Mouse (Mus musculus) stomach, embryonic 15.5 days (tissue): Measurements from ENCODE around the gene Agap1. TPM values are rescaled to one million over a fixed set of nuclear protein-coding genes. Genes with fewer than 3 reads are reported as not detected.

ENCODE experiments used
- ATAC-seq: fragments of 200-750 bp; cut with Nextera tagmentation; 2 replicates; pipeline ENCODE4 v1.8.0; 2017; ENCODE audit warnings: low read depth, moderate number of reproducible peaks, moderate TSS enrichment; ENCODE audit not compliant: insufficient read depth, low FRiP score
- H3K27ac ChIP-seq: fragments of 300-500 bp; sonication (generic); 2 replicates; pipeline ENCODE4 v1.5.1; 2015; ENCODE audit warnings: mild to moderate bottlenecking, inconsistent platforms
- H3K27me3 ChIP-seq: fragments of 300-500 bp; sonication (generic); replicated peaks from 2 replicates; pipeline ENCODE4 v1.6.1; 2015; ENCODE audit warnings: inconsistent platforms
- H3K36me3 ChIP-seq: fragments of 300-500 bp; sonication (generic); 2 replicates; pipeline ENCODE4 v1.6.1; 2015; ENCODE audit warnings: inconsistent platforms
- H3K4me1 ChIP-seq: fragments of 300-500 bp; sonication (generic); 2 replicates; pipeline ENCODE4 v1.6.1; 2015; ENCODE audit warnings: inconsistent platforms
- H3K4me2 ChIP-seq: fragments of 300-500 bp; sonication (generic); 2 replicates; pipeline ENCODE4 v1.6.1; 2015; ENCODE audit warnings: mild to moderate bottlenecking, inconsistent platforms
- H3K4me3 ChIP-seq: fragments of 300-500 bp; sonication (generic); replicated peaks from 2 replicates; pipeline ENCODE4 v1.5.1; 2015; ENCODE audit warnings: inconsistent platforms
- H3K9ac ChIP-seq: fragments of 300-500 bp; sonication (generic); 2 replicates; pipeline ENCODE4 v1.6.1; 2015; ENCODE audit warnings: inconsistent platforms
- H3K9me3 ChIP-seq: fragments of 300-500 bp; sonication (generic); 2 replicates; pipeline ENCODE4 v1.6.1; 2016; ENCODE audit warnings: inconsistent platforms
- WGBS: fragments of 180-500 bp; shearing (Covaris S2); methylation state at CpG from one replicate; pipeline ENCODE4 v1.1.7; 2015; 5-methylcytosine and 5-hydroxymethylcytosine counted together
- polyA plus RNA-seq: library from polyadenylated mRNA; unstranded; fragments of >200 nt; fragmentation: Nextera tagmentation; extraction: Ambion mirVana; gene quantifications from 2 replicates; pipeline ENCODE4 v1.2.1, GENCODE M21; 2015

Agap1 gene
- polyA plus RNA-seq, 1 experiment from 2014 or later: 9.3 TPM

GRCm38 (mm10) chr1:89827051-89827450 is 372.4 kb downstream of the Agap1 start:
- Histone ChIP-seq H3K9me3 (no peaks in the 10 kb centered on the region), H3K4me3 (no peak overlapping the region), H3K4me1 (no peaks in the 10 kb centered on the region), H3K4me2 (no peak overlapping the region), H3K36me3 (no peaks in the 10 kb centered on the region), H3K27me3 (no peaks in the 10 kb centered on the region), H3K9ac (no peak overlapping the region), H3K27ac (no peak overlapping the region)
- ATAC-seq: no peak
- 42% methylated on average over 3 of the region's 3 CpGs for WGBS

GRCm38 (mm10) chr1:89831095-89831494 is 376.5 kb downstream of the Agap1 start:
- no peak for ATAC-seq
- 58% methylated on average over 1 of the region's 1 CpGs for WGBS
- H3K27ac ChIP-seq: no peak overlapping the region
- no peak overlapping the region for H3K4me3 ChIP-seq
- no peak overlapping the region for H3K4me2 ChIP-seq
- H3K9me3 ChIP-seq: no peaks in the 10 kb centered on the region
- no peaks in the 10 kb centered on the region for H3K27me3 ChIP-seq
- H3K36me3 ChIP-seq: no peaks in the 10 kb centered on the region
- H3K4me1 ChIP-seq: no peaks in the 10 kb centered on the region
- H3K9ac ChIP-seq: no peak overlapping the region

- Histone ChIP-seq H3K4me3 (no peak overlapping the region), H3K36me3 (peaks cover 7% of the 10 kb centered on the region; the same call in 1 of the 2 replicates), H3K27me3 (no peaks in the 10 kb centered on the region), H3K27ac (no peak overlapping the region), H3K9ac (no peak overlapping the region), H3K4me2 (no peak overlapping the region), H3K4me1 (no peaks in the 10 kb centered on the region; the same call in 1 of the 2 replicates), H3K9me3 (no peaks in the 10 kb centered on the region)
- WGBS: 71% methylated on average over 9 of the region's 9 CpGs
- no peak for ATAC-seq
Observed at GRCm38 (mm10) chr1:89844064-89844463, 389.5 kb downstream of the Agap1 start.

GRCm38 (mm10) chr1:89845487-89845886 is 390.9 kb downstream of the Agap1 start:
- Histone ChIP-seq H3K4me2 (no peak overlapping the region), H3K4me3 (no peak overlapping the region), H3K27ac (no peak overlapping the region), H3K9ac (no peak overlapping the region), H3K4me1 (no peaks in the 10 kb centered on the region; the same call in 1 of the 2 replicates), H3K9me3 (no peaks in the 10 kb centered on the region), H3K27me3 (no peaks in the 10 kb centered on the region), H3K36me3 (peaks cover 6% of the 10 kb centered on the region; the same call in 1 of the 2 replicates)
- 83% methylated on average over 4 of the region's 4 CpGs for WGBS
- no peak for ATAC-seq

- no peaks in the 10 kb centered on the region for H3K9me3 ChIP-seq
- no peak overlapping the region for H3K4me2 ChIP-seq
- H3K27ac ChIP-seq: no peak overlapping the region
- WGBS: 74% methylated on average over 9 of the region's 9 CpGs
- no peak for ATAC-seq
- H3K36me3 ChIP-seq: peaks cover 6% of the 10 kb centered on the region; the same call in 1 of the 2 replicates
- H3K4me1 ChIP-seq: no peaks in the 10 kb centered on the region; the same call in 1 of the 2 replicates
- H3K4me3 ChIP-seq: no peak overlapping the region
- H3K9ac ChIP-seq: no peak overlapping the region
- no peaks in the 10 kb centered on the region for H3K27me3 ChIP-seq
Observed at GRCm38 (mm10) chr1:89846148-89846547, 391.5 kb downstream of the Agap1 start.

GRCm38 (mm10) chr1:89848356-89849039 is 393.9 kb downstream of the Agap1 start:
- WGBS: 70% methylated on average over 17 of the region's 17 CpGs
- H3K9me3 ChIP-seq: no peaks in the 10 kb centered on the region
- ATAC-seq: no peak
- no peaks in the 10 kb centered on the region; the same call in 1 of the 2 replicates for H3K4me1 ChIP-seq
- no peak overlapping the region for H3K4me3 ChIP-seq
- H3K27me3 ChIP-seq: no peaks in the 10 kb centered on the region
- no peak overlapping the region for H3K27ac ChIP-seq
- H3K36me3 ChIP-seq: 0 out of 2 replicates have a peak, but pooled peaks cover 2% of the 10 kb centered on the region
- no peak overlapping the region for H3K4me2 ChIP-seq
- H3K9ac ChIP-seq: no peak overlapping the region

- 0 out of 2 replicates have a peak, but pooled peaks cover 2% of the 10 kb centered on the region for H3K36me3 ChIP-seq
- H3K9me3 ChIP-seq: no peaks in the 10 kb centered on the region
- no peaks in the 10 kb centered on the region; the same call in 1 of the 2 replicates for H3K4me1 ChIP-seq
- H3K4me2 ChIP-seq: no peak overlapping the region
- H3K9ac ChIP-seq: no peak overlapping the region
- 51% methylated on average over 23 of the region's 23 CpGs for WGBS
- no peak overlapping the region for H3K4me3 ChIP-seq
- no peaks in the 10 kb centered on the region for H3K27me3 ChIP-seq
- no peak overlapping the region for H3K27ac ChIP-seq
- no peak for ATAC-seq
Observed at GRCm38 (mm10) chr1:89849151-89849860, 394.7 kb downstream of the Agap1 start.

GRCm38 (mm10) chr1:89849861-89850230 is 395.2 kb downstream of the Agap1 start:
- no peaks in the 10 kb centered on the region; the same call in 1 of the 2 replicates for H3K4me1 ChIP-seq
- H3K4me2 ChIP-seq: no peak overlapping the region
- no peak overlapping the region for H3K4me3 ChIP-seq
- H3K36me3 ChIP-seq: 0 out of 2 replicates have a peak, but pooled peaks cover 2% of the 10 kb centered on the region
- no peaks in the 10 kb centered on the region for H3K9me3 ChIP-seq
- H3K27ac ChIP-seq: no peak overlapping the region
- no peak overlapping the region for H3K9ac ChIP-seq
- no peak for ATAC-seq
- 77% methylated on average over 7 of the region's 7 CpGs for WGBS
- no peaks in the 10 kb centered on the region for H3K27me3 ChIP-seq

- WGBS: 72% methylated on average over 11 of the region's 11 CpGs
- Histone ChIP-seq H3K27ac (no peak overlapping the region), H3K4me3 (no peak overlapping the region), H3K4me2 (no peak overlapping the region), H3K9me3 (no peaks in the 10 kb centered on the region), H3K9ac (no peak overlapping the region), H3K4me1 (no peaks in the 10 kb centered on the region; the same call in 1 of the 2 replicates), H3K36me3 (0 out of 2 replicates have a peak, but pooled peaks cover 2% of the 10 kb centered on the region), H3K27me3 (no peaks in the 10 kb centered on the region)
- ATAC-seq: no peak
Observed at GRCm38 (mm10) chr1:89850681-89851414, 396.2 kb downstream of the Agap1 start.

GRCm38 (mm10) chr1:89859182-89859581 is 404.6 kb downstream of the Agap1 start:
- Histone ChIP-seq H3K27ac (no peak overlapping the region), H3K4me1 (peaks cover 8% of the 10 kb centered on the region; the same call in 1 of the 2 replicates), H3K4me3 (no peak overlapping the region), H3K9ac (no peak overlapping the region), H3K36me3 (no peaks in the 10 kb centered on the region), H3K4me2 (no peak overlapping the region), H3K9me3 (no peaks in the 10 kb centered on the region), H3K27me3 (no peaks in the 10 kb centered on the region)
- 38% methylated on average over 3 of the region's 3 CpGs for WGBS
- no peak for ATAC-seq

GRCm38 (mm10) chr1:89860017-89860730 is 405.6 kb downstream of the Agap1 start:
- WGBS: 51% methylated on average over 2 of the region's 2 CpGs
- Histone ChIP-seq H3K27me3 (no peaks in the 10 kb centered on the region), H3K4me1 (peaks cover 8% of the 10 kb centered on the region; the same call in 1 of the 2 replicates), H3K9me3 (no peaks in the 10 kb centered on the region), H3K36me3 (no peaks in the 10 kb centered on the region), H3K4me2 (no peak overlapping the region), H3K9ac (no peak overlapping the region), H3K27ac (no peak overlapping the region), H3K4me3 (no peak overlapping the region)
- no peak for ATAC-seq
